Mouse (Mus musculus): Measurements from ENCODE around the gene Galk1.

Gene Galk1

DNA sequence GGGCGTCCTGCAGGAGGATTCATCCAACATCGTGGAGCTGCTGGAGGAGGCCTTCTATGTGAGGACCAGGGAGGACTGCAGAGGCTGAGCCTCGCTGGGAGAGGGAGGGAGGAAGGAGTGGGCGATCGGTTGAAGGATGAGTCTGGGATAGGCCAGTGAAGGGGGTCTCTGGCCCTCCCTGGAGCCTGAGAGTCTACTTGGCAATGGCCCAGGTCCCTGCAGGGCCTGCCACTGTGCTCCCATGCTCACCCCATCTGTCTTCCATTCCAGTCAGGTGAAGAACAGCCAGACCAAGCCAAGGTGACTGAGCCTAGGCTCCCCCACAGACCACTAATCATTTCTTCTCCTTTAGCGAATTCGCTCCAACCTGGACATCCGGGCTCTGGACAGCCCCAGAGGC, 29.2 kb downstream of the Galk1 start:
- in situ Hi-C loops (cut with MboI), result no loop called here

DNA sequence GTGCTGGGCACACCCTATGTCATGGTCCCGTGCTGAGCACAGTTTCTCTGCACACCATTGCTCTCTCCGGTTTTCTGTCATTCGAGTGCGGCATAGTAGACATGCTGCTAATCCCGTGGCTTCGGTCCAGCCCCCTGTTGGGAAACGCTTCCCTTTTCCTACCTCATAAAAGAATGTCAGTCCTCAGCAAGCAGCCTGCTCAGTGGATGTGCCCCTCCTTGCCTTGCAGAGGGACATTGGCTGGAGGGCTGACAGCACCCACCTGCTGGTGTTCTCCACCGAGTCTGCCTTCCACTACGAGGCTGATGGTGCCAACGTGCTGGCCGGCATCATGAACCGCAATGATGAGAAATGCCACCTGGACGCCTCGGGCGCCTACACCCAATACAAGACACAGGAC, 30.0 kb downstream of the Galk1 start:
- in situ Hi-C loops (cut with MboI), result no loop called here

DNA sequence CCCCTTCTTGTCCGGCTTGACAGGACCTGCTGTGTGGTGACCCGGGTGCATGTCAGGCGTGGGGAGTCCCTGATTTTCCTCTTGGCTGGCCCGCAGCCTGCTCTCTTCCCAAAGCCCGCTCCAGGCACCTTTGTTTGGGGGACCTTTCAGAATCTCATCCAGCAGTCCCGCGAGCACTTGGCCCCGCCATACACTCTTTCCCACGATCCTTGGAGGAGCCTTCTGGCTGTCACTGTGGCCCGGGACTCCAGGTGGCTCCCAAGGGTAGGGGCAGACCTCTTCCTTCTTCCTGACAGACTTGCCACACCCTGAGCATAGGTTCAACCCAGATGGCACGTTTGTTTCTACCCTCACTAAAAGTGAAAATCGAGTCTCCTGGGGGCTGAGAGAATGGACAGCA, 37.0 kb downstream of the Galk1 start:
- in situ Hi-C loops (cut with MboI), result no loop called here

DNA sequence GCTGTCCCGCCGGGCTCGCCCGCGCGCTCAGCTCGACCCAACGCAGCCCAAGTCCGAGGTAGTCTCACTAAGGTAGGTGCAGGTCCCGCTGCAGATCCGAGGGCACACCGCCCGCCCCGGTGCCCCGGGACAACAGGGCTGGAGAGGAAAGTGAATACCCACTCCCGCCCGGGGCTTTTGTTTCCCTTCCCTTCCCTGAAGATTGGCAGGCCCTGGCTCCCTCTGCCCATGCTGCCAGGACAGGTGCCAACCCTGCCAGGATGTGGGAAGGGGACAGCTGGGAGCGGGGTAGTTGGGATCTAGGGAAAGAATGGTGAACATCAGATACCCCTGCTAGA, 37.5 kb downstream of the Galk1 start:
- in situ Hi-C loops (cut with MboI), result no loop called here

DNA sequence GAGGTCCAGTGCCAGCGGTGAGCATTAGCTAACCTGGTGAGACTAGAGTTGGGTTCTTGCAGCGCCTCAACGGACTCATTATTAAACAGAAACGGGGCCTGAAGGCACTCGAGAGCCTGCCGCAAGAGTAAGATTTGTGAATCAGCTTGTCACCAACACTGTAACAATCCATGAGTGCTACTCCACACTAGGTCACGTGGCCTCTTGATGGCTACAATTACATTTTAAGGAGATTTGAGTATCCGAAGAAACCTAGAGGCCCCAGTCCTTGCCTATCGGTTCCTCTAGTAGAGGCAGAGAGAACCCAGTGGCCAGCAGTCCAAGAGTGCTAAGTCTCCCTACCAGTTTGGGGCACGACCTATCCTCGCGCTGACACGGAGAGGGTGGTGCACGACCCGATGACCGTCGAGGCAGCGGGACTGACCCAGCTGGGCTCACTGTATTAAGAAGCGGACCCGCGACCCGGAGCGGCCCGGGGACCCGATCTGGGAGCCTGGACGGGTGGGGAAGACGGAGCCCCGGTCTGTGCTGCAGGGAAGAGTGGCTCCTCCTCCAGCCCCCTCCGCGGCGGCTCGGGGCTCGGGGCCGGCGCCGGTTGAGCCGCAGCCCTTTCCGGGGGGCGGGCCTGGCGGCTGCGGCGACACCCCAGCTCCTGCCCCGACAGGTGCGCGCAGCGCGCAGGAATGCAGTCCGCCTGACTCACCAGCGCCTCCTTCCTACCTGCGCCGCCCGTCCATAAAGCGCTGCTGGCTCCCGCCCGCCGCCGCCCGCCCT, 38.0 kb downstream of the Galk1 start, which contains the start of gene Itgb4:
TSS of gene Itgb4 (plus strand) at position 401 of the 774 bp plus-strand sequence.
- in situ Hi-C loops (cut with MboI), result no loop called here

DNA sequence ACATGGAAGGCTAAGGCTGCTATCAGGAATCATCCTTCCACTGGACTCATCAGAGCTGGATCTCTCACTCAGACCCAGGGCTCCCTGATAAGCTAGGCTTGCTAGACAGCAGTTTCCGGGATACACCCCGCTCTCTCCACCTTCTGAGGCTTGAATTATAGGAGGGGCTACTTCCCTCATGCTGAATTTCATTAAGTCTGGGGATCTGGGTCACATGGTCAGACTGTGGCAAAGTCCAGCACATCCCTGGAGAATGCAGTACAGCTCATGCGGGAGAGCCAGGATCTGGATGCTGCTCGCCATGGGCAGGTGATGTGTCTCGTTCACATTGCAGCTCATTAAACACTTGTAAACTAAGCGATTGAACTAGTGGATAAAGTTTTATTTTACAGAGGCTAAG, 41.5 kb downstream of the Galk1 start:
- in situ Hi-C loops (cut with MboI), result no loop called here

DNA sequence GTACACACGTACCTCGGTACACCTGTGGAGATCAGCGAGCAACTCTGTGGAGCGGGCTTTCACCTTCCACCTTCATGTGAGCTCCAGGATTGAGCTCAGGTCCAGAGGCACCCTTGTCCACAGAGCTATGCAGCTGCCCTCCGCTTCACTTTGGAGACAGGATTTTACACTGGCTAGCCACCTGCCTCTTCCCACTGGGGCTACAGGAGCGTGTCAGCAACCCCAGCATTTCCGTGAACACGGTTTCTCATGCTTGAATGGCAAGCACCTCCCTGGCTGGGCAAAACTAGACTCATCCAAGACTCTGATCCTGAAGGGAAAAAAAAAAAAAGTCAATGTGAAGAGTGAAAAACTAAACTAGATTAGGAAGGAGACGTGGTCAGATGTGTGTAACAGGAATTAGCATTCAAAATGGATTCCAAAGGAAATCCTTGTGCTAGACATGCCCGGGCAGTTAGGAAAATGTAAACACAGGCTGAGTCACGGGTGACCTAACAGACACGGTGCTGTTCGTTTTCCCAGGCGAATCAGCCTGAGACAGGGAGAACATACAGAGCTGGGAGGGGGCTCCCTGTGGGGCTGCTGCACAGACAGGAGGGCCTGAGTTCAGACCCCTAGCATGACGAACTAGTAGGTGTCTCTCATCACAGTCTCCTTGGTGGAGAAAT, 42.4 kb downstream of the Galk1 start:
- in situ Hi-C loops (cut with MboI), result no loop called here

DNA sequence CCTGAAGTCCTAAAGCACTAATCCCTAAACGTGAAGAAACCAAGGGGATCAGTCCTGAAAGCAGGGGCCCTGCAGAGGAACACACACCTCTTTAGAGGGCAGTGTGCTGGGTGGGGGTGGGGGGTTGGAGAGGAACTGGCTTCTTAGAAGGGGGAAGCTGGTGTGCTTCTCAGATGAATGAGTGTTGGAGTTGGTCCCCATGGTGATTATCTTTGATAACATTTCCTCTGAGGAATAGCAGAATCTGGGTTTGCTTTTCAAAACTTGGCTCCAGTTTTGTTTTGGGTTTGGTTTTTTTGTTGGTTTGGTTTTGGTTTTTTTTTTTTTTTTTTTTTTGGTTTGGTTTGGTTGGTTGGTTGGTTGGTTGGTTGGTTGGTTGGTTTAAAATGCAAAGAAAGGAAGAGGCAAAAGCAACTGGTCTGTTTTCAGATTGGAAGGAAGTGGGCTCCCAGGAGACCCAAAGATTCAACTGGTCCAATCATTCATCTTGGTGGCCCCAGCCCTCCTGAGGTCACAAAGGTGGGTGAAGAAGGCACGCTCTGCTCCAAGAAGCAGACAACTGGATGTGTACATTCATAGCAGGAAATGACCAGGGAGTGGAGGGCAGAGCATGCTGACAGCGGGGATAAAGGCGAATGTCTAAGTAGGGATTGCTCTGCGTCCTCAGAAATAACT, 43.7 kb downstream of the Galk1 start:
- in situ Hi-C loops (cut with MboI), result no loop called here

DNA sequence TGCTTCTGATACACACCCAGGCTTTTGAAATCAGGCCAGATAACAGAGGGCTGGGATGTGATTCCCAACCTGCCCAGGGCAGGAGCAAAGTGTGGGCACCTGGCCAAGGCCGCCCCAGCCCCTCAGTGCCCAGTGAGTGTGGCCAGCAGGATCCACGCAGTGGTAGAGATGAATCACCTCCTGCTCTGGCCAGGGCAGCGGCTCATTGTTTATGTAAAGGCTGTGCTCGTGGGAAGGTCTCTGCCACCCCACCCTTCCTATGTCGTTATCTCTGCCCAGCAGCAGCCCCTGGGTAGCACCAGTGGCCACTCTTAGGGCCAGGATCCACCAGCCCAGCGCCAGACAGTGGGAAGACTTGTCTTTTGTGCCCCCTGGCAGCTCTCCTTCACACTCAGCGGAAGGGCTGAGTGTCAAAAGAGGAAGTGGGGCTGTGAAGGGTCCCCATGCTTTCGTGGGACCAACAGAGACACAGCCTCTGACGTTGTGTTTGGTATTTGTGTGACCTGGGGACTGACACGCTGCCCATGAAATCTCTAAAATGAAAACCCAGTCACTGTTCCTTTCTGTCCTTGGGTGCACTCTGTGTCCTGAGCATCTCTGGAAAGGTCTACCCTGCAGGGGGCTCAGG, 47.4 kb downstream of the Galk1 start:
- in situ Hi-C loops (cut with MboI), result no loop called here

DNA sequence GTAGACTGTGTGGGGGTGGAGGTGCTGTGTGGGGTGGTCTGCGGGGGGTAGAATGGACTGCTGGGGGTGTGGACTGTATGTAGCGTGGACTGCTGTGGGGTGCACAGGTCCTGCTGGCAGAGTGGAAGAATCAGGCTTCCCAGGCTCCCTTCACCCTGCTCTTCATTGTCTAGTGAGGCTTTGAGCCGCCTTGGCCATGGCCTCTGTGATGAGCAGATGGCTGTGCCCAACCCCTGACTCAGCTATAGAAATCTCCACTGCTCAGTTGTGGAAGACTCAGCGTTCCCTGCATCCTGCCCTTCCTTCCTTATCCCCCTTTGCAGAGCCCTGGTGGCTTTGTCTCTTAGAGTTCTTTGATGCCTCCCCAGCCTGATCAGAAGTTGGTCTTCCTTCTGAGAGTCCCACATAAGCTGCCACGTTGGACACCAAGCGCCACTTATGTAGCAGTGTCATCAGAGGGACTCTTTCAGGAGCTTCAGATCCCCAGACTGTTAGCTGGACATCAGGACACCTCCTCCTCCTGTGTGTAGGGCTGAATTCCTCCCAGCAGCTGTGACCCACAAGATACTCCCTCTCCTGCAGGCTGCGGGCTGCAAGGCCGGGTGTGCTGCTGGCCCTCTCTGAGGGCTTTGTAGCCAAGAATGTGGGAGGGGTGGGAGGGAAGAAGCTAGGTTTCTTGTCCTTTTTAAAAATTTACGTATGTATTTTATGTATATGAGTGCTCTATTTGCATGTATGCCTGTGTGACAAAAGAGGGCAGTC, 49.7 kb downstream of the Galk1 start:
- in situ Hi-C loops (cut with MboI), result no loop called here

DNA sequence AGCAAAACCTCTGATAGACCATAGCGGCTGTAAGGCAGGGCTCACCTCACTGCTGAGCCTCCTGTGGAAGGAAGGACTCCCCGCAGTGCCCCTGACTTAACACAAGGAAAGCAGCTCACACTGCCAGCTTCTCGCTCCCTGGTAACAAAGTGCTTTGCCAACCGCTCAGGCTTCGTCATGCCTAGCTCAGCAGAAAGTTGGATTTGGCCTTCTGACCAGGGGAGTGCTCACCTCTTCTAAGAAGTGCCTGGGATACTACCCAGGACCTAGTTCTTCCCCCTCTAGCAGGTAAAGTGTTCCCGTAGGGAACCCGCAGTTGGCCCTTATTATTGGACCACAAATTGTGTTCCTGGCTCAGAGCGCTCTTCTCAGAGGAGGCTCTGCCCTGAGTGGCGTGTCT, 53.5 kb downstream of the Galk1 start:
- in situ Hi-C loops (cut with MboI), result no loop called here

All from mature B cell (primary cell).